In the genomic region with DNA sequence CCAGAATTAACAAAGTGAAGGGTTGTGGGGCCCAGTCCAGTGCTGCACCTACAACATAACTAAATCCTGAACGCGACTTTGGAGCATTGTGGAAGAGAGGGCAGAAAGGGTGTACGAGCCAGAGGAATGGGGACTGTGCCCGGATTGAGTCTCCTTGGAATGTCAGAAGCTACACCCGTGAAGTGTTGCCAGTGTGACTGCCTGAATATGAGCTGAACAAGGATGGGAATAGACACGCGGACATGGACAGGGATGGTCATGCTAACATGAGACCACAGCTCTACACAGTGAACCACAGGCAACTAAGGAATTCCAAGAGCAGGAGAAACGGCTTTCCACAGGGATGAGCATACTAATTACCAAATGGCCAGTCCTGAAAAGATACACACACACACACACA, we compare ENCODE assay signal across 37 mouse cellular contexts. TPM values are rescaled to one million over a fixed set of nuclear protein-coding genes. Genes with fewer than 3 reads are reported as not detected.
"Had no signal": no experiment of that assay in that cellular context is flagged by ENCODE, and none has a peak within 500 bp of the region (broad histone marks: within the 10 kb centered on the region; RNA-seq: fewer than 3 reads in every experiment).

No protein-coding gene starts in this region.

- H3K27ac ChIP-seq: heart, adult 2 months; heart, embryonic 13.5 days; heart, embryonic 15.5 days; hindbrain, embryonic 13.5 days; hindbrain, embryonic 15.5 days; hindbrain, postnatal 0 days; kidney, embryonic 15.5 days; kidney, postnatal 0 days; layer of hippocampus, adult 2 months; left cerebral cortex, adult 2 months; limb, embryonic 10.5 days; limb, embryonic 12.5 days; liver, embryonic 13.5 days had no signal

- H3K27me3 ChIP-seq: heart, embryonic 13.5 days; heart, embryonic 15.5 days; hindbrain, embryonic 13.5 days; hindbrain, embryonic 15.5 days; kidney, embryonic 15.5 days; limb, embryonic 12.5 days; liver, embryonic 13.5 days had no signal

- DNase-seq: gastrocnemius, postnatal 14 days; gastrocnemius, postnatal 36 days; heart, adult 2 months; heart, postnatal 14 days; heart, postnatal 36 days; kidney, adult 11 months; kidney, adult 2 months; kidney, adult 9 months; kidney, postnatal 14 days; kidney, postnatal 36 days; liver; liver, embryonic 13.5 days had no signal

- H3K9me3 ChIP-seq: heart, embryonic 13.5 days; heart, embryonic 15.5 days; hindbrain, embryonic 13.5 days; hindbrain, embryonic 15.5 days; kidney, embryonic 15.5 days; limb, embryonic 10.5 days; limb, embryonic 12.5 days; liver, embryonic 13.5 days had no signal

- H3K4me1 ChIP-seq: limb, embryonic 10.5 days; limb, embryonic 12.5 days had no signal

- H3K36me3 ChIP-seq: heart, embryonic 13.5 days; heart, embryonic 15.5 days; hindbrain, embryonic 13.5 days; hindbrain, embryonic 15.5 days; kidney, embryonic 15.5 days; limb, embryonic 10.5 days; limb, embryonic 12.5 days; liver, embryonic 13.5 days had no signal

- H3K4me3 ChIP-seq: heart, adult 2 months; heart, embryonic 13.5 days; heart, embryonic 15.5 days; hindbrain, embryonic 13.5 days; hindbrain, embryonic 15.5 days; kidney, embryonic 15.5 days; layer of hippocampus, adult 2 months; left cerebral cortex, adult 2 months; limb, embryonic 10.5 days; limb, embryonic 12.5 days; liver, embryonic 13.5 days had no signal

RNA-seq across cellular contexts. Expression of a gene that starts 2.2 kb away (rescaled TPM):
- total RNA-seq: hematopoietic stem cell, adult 5-6 weeks had no signal
- polyA plus RNA-seq: limb, embryonic 10.5 days had no signal

RNA-seq across cellular contexts. Expression of a gene that starts 10.5 kb away (rescaled TPM):
- total RNA-seq: gastrocnemius, adult 18-20 months; gastrocnemius, adult 8-10 months; gastrocnemius, postnatal 14 days; gastrocnemius, postnatal 36 days; heart, adult 2 months; heart, postnatal 14 days; heart, postnatal 36 days; hematopoietic stem cell, adult 5-6 weeks; hindbrain, postnatal 0 days; layer of hippocampus, adult 2 months; layer of hippocampus, postnatal 10 days; layer of hippocampus, postnatal 25 days; left cerebral cortex, adult 2 months; left cerebral cortex, postnatal 14 days; left cerebral cortex, postnatal 36 days had no signal
- polyA plus RNA-seq: gonadal fat pad, adult 2 months; heart, adult 2 months; heart, embryonic 11.5 days; heart, embryonic 13.5 days; heart, embryonic 15.5 days; heart, postnatal 0 days; hindbrain, embryonic 13.5 days; hindbrain, embryonic 15.5 days; hindbrain, postnatal 0 days; intestine, embryonic 14.5 days; intestine, embryonic 16.5 days; kidney, adult 2 months; kidney, embryonic 15.5 days; kidney, postnatal 0 days; large intestine, adult 2 months; limb, embryonic 10.5 days; limb, embryonic 12.5 days; liver, embryonic 11.5 days; liver, embryonic 13.5 days had no signal
